Mouse (Mus musculus) lung, adult 2 months (tissue): ENCODE data around the gene Nop2.

Experiments
- CTCF ChIP-seq: fragments of 200-500 bp; IDR thresholded peaks from 2 replicates; pipeline ENCODE4 v1.5.1; 2011; ENCODE audit warnings: mild to moderate bottlenecking, low read length, control low read depth; ENCODE audit not compliant: insufficient read depth
- POLR2A ChIP-seq: fragments of 200-500 bp; IDR thresholded peaks from 2 replicates; pipeline ENCODE4 v1.6.1; 2011; ENCODE audit warnings: low read depth, mild to moderate bottlenecking, control low read depth, low read length, borderline replicate concordance; ENCODE audit errors: extremely low read depth

DNA sequence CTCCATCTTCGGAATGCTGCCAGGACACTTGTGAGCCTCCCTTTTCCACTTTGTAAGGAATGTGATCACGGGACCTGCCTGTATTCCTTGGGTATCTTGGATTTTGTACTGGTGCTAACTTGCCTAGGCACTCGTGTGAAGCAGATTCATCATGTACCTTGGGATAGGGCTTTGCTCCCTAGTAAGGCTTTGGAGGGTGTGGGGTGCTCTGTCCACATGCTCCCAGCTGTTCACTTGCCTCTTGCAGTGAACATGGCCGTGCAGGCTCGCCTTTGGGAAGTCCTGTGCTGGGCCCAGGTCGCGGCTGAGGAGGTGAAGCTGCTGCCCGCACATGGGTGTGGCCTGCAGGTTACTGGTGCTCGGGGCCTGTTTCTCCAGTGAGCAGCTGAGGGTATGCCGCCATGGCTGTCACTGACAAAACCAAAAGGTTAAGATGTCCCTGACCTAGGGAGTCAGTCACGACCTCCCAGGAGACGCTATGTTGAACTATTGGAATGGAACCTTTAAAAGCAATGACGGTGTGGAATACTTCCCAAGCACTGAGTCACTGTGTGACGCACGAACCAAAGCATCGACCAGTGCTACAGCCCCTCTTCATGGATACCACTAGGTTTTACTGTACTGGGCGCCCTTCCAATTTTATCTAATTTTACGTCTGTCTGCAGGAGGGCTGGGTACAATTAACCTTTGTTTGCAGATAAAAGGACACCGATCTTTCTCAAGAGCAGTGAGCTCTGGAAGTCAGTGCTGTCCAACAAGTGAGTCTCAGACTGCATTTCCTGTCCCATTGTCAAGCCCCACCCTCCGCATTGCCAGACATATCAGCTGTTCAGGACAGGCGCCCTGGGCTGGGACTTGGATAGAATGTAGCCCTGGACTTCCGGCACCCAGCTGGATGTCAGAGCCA, 29.4 kb downstream of the Nop2 start:
- TF ChIP-seq POLR2A (peak; percentile 47; the same call in 1 of the 2 replicates), CTCF (no peak)
